Comparison of ENCODE assay signal across 16 mouse cellular contexts in the genomic region with DNA sequence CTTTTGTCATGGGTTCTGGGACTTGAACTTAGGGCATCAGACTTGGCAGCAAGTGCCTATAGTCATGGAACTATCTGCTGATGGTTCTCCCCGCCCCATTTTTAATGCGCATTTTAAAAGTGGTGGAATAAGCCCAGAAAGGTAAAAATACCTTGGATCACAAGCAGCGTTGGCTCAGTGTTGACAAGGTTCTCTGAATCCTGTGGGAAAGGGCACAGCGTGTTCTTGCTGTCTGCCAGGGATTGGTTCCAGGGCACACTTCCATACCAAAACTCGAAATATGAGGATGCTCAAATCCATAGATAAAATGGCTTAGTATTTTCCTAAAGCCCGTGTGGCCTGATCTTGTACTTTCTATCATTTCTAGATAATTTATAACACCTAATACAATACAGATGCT.
"Had no signal": no experiment of that assay in that cellular context is flagged by ENCODE, and none has a peak within 500 bp of the region (broad histone marks: within the 10 kb centered on the region; RNA-seq: fewer than 3 reads in every experiment).

No protein-coding gene starts in this region.

- H3K36me3 ChIP-seq: limb, embryonic 15.5 days; liver, embryonic 12.5 days; midbrain, embryonic 10.5 days; midbrain, embryonic 15.5 days; neural tube, embryonic 13.5 days; stomach, embryonic 15.5 days had no signal

- H3K9ac ChIP-seq: liver, embryonic 12.5 days; lung, embryonic 14.5 days; neural tube, embryonic 13.5 days; stomach, embryonic 15.5 days had no signal

- H3K27me3 ChIP-seq: stomach, embryonic 15.5 days had no signal

- ATAC-seq: liver, embryonic 12.5 days; midbrain, embryonic 15.5 days had no signal

- H3K9me3 ChIP-seq: limb, embryonic 15.5 days; liver, embryonic 12.5 days; midbrain, embryonic 10.5 days; midbrain, embryonic 15.5 days; neural tube, embryonic 13.5 days; stomach, embryonic 15.5 days had no signal

- H3K4me3 ChIP-seq: left cerebral cortex, adult 2 months; midbrain, embryonic 15.5 days had no signal

- DNase-seq: kidney, adult 9 months; kidney, postnatal 4 days; lung, embryonic 14.5 days; lung, postnatal 10 days; lung, postnatal 4 days; right cerebral cortex, postnatal 14 days; thymus, adult 2 months; thymus, postnatal 25 days had no signal

- H3K27ac ChIP-seq: kidney, postnatal 0 days; limb, embryonic 15.5 days; liver, embryonic 12.5 days; midbrain, embryonic 10.5 days; midbrain, embryonic 15.5 days; neural tube, embryonic 13.5 days; stomach, embryonic 15.5 days had no signal
